Mouse (Mus musculus) heart, embryonic 14.5 days (tissue): ENCODE data around the gene Rad51b. TPM values are rescaled to one million over a fixed set of nuclear protein-coding genes. Genes with fewer than 3 reads are reported as not detected.

Experiments
- ATAC-seq: fragments of 200-750 bp; cut with Nextera tagmentation; 2 replicates; pipeline ENCODE4 v1.8.0; 2017; ENCODE audit warnings: low read depth, moderate TSS enrichment; ENCODE audit not compliant: insufficient number of reproducible peaks, insufficient read depth, low FRiP score
- H3K27ac ChIP-seq, 2 experiments: fragments of 200-500 bp in 1 of 2; fragments of 300-500 bp in 1 of 2; sonication (generic) in 1 of 2; replicated peaks in 1 of 2; 2 replicates each; pipeline ENCODE4 v1.5.1; 2012 to 2014; ENCODE audit warnings: low read depth in 2 of 2, low read length in 2 of 2, control low read depth in 1 of 2, mild to moderate bottlenecking in 1 of 2, mixed read lengths in 1 of 2; ENCODE audit not compliant: control insufficient read depth in 1 of 2, insufficient read depth in 1 of 2
- H3K27me3 ChIP-seq: fragments of 300-500 bp; sonication (generic); 2 replicates; pipeline ENCODE4 v1.6.1; 2014; ENCODE audit warnings: mild to moderate bottlenecking, low read length, control low read depth; ENCODE audit not compliant: control insufficient read depth, insufficient read depth
- H3K36me3 ChIP-seq: fragments of 300-500 bp; sonication (generic); 2 replicates; pipeline ENCODE4 v1.6.1; 2014; ENCODE audit warnings: mild to moderate bottlenecking, control low read depth, low read length, mixed read lengths; ENCODE audit not compliant: control insufficient read depth, insufficient read depth
- H3K4me1 ChIP-seq, 2 experiments: fragments of 200-500 bp in 1 of 2; fragments of 300-500 bp in 1 of 2; sonication (generic) in 1 of 2; 2 replicates each; pipeline ENCODE4 v1.6.1; 2012 to 2014; ENCODE audit warnings: low read length in 2 of 2, control low read depth in 1 of 2, mixed read lengths in 1 of 2; ENCODE audit not compliant: control insufficient read depth in 2 of 2, insufficient read depth in 2 of 2
- H3K4me2 ChIP-seq: fragments of 300-500 bp; sonication (generic); 2 replicates; pipeline ENCODE4 v1.6.1; 2014; ENCODE audit warnings: mild to moderate bottlenecking, low read length
- H3K4me3 ChIP-seq, 2 experiments: fragments of 200-500 bp in 1 of 2; fragments of 300-500 bp in 1 of 2; sonication (generic) in 1 of 2; 2 replicates each; pipeline ENCODE4 v1.5.1; 2012 to 2014; ENCODE audit warnings: low read length in 2 of 2, mild to moderate bottlenecking in 2 of 2, control low read depth in 1 of 2, low read depth in 1 of 2, moderate library complexity in 1 of 2; ENCODE audit not compliant: control insufficient read depth in 1 of 2, insufficient read depth in 1 of 2
- H3K9ac ChIP-seq: fragments of 300-500 bp; sonication (generic); 2 replicates; pipeline ENCODE4 v1.6.1; 2014; ENCODE audit warnings: mild to moderate bottlenecking, low read length
- H3K9me3 ChIP-seq: fragments of 300-500 bp; sonication (generic); 2 replicates; pipeline ENCODE4 v1.6.1; 2016; ENCODE audit warnings: low read length, control low read depth; ENCODE audit not compliant: control insufficient read depth
- WGBS: fragments of 180-500 bp; shearing (Covaris S2); extraction: QIAGEN DNeasy Blood & Tissue Kit; methylation state at CpG from one replicate; pipeline ENCODE4 v1.1.7; 2014; 5-methylcytosine and 5-hydroxymethylcytosine counted together
- polyA plus RNA-seq: library from polyadenylated mRNA; unstranded; fragments of >200 nt; fragmentation: Nextera tagmentation; extraction: Ambion mirVana; gene quantifications from 2 replicates; pipeline ENCODE4 v1.2.1, GENCODE M21; 2014

Gene Rad51b
- polyA plus RNA-seq, 1 experiment from 2014 or later = 4.2 TPM

DNA sequence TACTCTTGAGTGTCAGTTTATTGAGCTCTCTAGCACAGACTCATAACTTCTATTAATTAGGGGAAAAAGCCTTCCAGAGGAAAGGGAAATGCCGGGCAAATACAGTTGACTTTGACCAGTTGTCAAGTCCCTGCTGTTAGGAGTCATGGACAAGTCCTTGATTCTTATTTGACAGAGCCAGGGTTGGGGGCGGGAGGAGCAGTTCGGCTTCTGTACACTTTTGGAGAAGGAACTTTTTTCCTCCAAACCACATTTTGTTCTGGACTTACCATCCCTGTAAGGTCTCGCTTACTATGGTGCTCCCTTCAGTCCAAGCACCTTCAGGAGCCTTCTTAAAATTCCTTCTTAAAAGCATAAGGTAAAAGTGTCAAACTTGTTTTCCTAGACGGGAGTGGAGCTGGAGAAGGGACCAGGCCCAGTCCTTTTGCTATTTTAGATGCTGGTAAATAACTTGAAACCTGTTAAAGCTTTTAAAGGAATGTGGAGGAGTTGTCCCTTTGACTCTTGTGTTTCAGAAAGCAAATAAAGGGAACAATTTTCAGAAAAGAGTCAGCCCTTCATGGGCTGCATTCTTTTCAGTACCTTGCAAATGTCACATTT is 318.7 kb downstream of the Rad51b start:
- H3K4me3 ChIP-seq = no peak overlapping the region
- H3K36me3 ChIP-seq = no peaks in the 10 kb centered on the region
- 83% methylated on average over 5 of the region's 5 CpGs for WGBS
- H3K4me1 ChIP-seq = peaks cover 13 to 34% of the 10 kb centered on the region in 2 experiments
- no peak overlapping the region for H3K4me2 ChIP-seq
- no peak overlapping the region for H3K9ac ChIP-seq
- ATAC-seq = no peak
- H3K27ac ChIP-seq = no peak overlapping the region
- H3K9me3 ChIP-seq = no peaks in the 10 kb centered on the region
- no peaks in the 10 kb centered on the region for H3K27me3 ChIP-seq

GRCm38 (mm10) chr12:79619009-79619408 is 321.9 kb downstream of the Rad51b start:
- Histone ChIP-seq H3K36me3 (no peaks in the 10 kb centered on the region), H3K9ac (no peak overlapping the region), H3K9me3 (no peaks in the 10 kb centered on the region), H3K27me3 (no peaks in the 10 kb centered on the region), H3K4me1 (peaks cover 4 to 9% of the 10 kb centered on the region in 2 experiments), H3K27ac (no peak overlapping the region), H3K4me3 (no peak overlapping the region), H3K4me2 (no peak overlapping the region)
- ATAC-seq = no peak
- WGBS = 79% methylated on average over 1 of the region's 1 CpGs

DNA sequence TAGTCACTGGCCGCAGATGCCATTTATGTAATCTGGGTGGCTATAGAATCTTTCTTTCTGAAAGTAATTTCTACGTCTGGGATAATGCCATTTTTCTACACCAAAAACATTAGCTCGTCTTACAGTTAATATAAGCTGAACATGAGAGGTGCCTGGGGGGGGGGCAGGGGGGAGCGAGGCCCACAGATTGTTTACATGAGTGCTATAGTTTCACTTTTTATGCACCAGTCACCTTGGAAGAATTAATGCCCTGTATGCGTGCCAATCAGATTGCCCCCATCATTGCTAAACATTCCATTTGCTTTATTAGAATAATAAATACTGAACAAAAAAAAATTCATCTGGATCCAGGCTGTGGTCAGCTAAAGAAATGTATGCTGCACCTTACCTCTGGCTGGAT is 323.6 kb downstream of the Rad51b start:
- Histone ChIP-seq H3K27ac (no peak overlapping the region), H3K4me1 (no peaks in the 10 kb centered on the region), H3K27me3 (no peaks in the 10 kb centered on the region), H3K9ac (no peak overlapping the region), H3K4me2 (no peak overlapping the region), H3K4me3 (no peak overlapping the region), H3K9me3 (no peaks in the 10 kb centered on the region), H3K36me3 (no peaks in the 10 kb centered on the region)
- ATAC-seq = no peak
- 89% methylated on average over 5 of the region's 5 CpGs for WGBS

GRCm38 (mm10) chr12:79623308-79623707 is 326.2 kb downstream of the Rad51b start:
- Histone ChIP-seq H3K9ac (no peak overlapping the region), H3K4me3 (no peak overlapping the region), H3K27ac (no peak overlapping the region), H3K9me3 (no peaks in the 10 kb centered on the region), H3K4me1 (peaks cover 4% of the 10 kb centered on the region in 2 experiments; a peak in 3 of 4 replicates), H3K4me2 (no peak overlapping the region), H3K36me3 (no peaks in the 10 kb centered on the region), H3K27me3 (no peaks in the 10 kb centered on the region)
- ATAC-seq = no peak
- 81% methylated on average over 1 of the region's 1 CpGs for WGBS

DNA sequence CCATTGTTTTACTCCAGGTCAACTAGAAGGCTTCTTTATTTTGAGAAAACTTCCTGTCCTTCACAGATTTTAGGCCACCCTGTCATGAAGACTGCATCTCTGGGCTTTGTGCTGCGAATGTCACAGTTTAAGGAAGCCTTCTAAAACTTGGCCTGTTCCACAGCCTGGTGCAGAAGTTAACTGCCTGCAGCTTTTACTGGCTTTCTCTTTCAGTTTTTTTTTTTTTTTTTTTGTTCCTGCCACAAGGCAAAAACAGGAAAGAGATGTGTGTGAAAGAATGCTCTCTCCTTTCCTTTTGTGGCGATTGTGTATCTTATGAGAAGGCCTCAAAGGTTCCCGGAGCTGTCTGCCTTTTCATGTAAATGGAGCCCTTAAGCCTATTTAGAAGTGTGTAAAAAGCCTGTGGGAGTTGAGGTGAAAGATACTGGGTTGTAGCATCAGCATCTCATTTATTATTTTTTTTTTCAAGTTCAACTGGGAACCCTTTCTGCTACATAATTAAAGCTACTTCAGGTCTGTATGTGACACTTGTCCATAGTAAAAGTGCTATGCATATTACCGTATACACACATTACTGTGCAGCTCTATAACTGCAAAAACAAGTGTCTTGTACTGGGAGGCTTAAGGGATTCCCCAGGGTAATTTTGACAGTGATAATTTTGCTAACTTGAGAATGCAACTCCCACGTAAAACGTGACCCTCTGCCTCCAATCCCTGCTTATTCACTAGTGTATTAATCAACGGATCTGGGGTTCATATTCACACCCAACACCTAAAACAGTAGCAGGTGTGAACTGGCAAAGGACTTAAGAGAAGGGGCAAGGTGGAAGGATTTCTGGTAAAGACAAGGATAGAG is 328.8 kb downstream of the Rad51b start:
- 51% methylated on average over 7 of the region's 7 CpGs for WGBS
- ATAC-seq = no peak

DNA sequence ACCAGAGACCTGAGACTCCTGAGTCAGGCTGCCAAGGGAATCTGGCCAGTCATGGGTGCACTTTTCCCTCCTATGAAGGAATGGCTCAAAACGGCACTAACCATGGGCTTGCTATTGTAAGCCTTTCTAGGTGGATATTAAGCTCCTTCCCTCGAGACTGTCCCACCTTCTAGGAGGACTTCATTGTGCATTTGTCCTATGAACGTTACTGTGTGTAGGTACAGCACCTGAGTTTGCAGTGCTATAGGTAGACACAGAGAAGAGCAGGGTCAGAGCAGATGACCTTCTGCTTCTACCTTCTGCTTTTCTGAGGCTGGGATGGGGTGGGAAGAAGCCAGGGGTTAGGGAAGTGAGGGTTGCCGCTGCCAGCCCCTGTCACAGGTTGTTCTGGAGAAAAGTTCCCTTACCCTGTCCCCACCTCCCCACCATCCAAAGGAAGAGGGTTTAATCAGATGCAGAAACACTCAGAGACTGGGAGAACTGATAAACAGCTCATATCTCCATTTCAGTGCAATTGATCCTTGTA is 329.5 kb downstream of the Rad51b start:
- WGBS = 60% methylated on average over 4 of the region's 4 CpGs
- peak overlapping the region; percentile 62 to 67; a peak in 3 of 4 replicates for H3K27ac ChIP-seq
- H3K4me3 ChIP-seq = no peak overlapping the region
- H3K4me1 ChIP-seq = peaks cover 4% of the 10 kb centered on the region in 2 experiments; a peak in 3 of 4 replicates
- ATAC-seq = no peak
- H3K36me3 ChIP-seq = no peaks in the 10 kb centered on the region
- no peaks in the 10 kb centered on the region for H3K27me3 ChIP-seq
- H3K9ac ChIP-seq = no peak overlapping the region
- H3K4me2 ChIP-seq = no peak overlapping the region
- H3K9me3 ChIP-seq = no peaks in the 10 kb centered on the region

More for the DNA sequence above, 328.8 kb downstream of the Rad51b start:
- Histone ChIP-seq H3K4me3 (no peak overlapping the region), H3K36me3 (no peaks in the 10 kb centered on the region), H3K27me3 (no peaks in the 10 kb centered on the region), H3K4me1 (peaks cover 4% of the 10 kb centered on the region in 2 experiments; a peak in 3 of 4 replicates), H3K4me2 (no peak overlapping the region), H3K9me3 (no peaks in the 10 kb centered on the region), H3K27ac (peak overlapping the region; percentile 62 to 67; a peak in 3 of 4 replicates), H3K9ac (no peak overlapping the region)

DNA sequence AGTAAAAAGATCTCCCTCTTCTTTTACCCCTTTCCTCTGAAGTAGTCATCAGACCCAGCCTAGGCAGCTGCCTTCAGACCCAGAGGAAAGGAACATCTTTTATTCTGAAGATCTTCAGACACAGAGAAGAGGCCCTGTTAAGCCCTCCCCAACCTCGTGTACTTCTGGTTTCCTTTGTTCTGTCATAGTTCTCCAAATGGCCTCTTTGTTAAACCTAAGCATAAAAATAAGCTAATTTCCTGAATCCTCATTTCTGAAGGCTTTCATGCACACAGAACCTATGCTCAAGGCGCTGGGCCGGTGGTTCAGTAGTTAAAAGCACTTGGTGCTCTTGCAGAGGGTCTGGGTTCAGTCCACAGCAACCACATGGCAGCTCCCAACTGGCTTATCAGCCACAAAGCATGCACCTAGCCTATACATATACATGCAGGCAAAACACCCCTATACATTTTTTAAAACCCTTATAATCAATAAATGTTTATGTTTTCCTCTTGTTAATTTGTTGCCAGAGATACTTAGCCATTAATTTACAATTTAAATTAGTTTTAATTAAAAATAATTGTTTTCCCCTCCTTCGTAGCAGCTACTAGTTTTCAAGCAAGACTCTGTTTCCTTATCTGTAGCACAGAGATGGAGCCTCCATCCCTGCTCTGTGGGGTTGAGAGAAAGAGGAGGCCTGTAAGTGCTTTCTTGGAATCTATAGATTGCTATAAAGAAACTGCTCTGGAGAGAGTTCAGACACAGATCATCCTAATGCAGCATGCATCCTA is 330.5 kb downstream of the Rad51b start:
- 69% methylated on average over 4 of the region's 4 CpGs for WGBS
- ATAC-seq = no peak
- peaks cover 4% of the 10 kb centered on the region in 2 experiments; a peak in 3 of 4 replicates for H3K4me1 ChIP-seq
- H3K9me3 ChIP-seq = no peaks in the 10 kb centered on the region
- H3K4me3 ChIP-seq = no peak overlapping the region
- no peaks in the 10 kb centered on the region for H3K27me3 ChIP-seq
- no peak overlapping the region for H3K9ac ChIP-seq
- H3K27ac ChIP-seq = 0 out of 4 replicates have a peak overlapping the region, but pooled peaks of 1 of the 2 experiments have one; percentile 11
- H3K36me3 ChIP-seq = no peaks in the 10 kb centered on the region
- no peak overlapping the region for H3K4me2 ChIP-seq
